Mouse (Mus musculus) layer of hippocampus, adult 9-10 months (tissue): ENCODE measurements at regions not wholly inside any gene's neighbourhood (a gene's known extent, or its start where the extent isn't known, plus 50 kb on each side); places are given as distances from the start of the nearest gene placed in this dataset.

Experiments
- DNase-seq: peaks from one replicate; pipeline ENCODE4 v3.0.0; 2022; ENCODE audit warnings: low spot score

DNA sequence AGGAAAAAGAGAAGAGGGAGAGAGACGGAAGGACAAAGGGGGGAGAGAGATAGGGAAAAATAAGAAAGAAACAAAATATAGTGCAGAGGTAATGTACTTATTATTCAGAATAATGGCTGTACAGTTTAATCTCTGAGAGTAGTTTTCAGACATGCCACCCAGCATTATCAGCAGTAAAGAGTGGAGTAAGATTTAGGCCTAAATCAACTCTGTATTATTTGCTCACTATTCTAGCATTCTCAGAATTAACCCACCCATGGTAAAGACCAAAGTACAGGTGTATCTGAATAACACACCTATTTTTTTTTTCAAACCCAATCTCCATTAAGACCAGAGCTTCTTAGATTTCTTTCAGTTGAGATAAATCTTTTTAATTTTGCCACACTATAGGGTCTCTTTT is 177.7 kb upstream of the Gm11114 start:
- no peak for DNase-seq

GRCm38 (mm10) chr9:85136715-85137582 is 175.6 kb upstream of the Gm11114 start:
- DNase-seq = no peak

DNA sequence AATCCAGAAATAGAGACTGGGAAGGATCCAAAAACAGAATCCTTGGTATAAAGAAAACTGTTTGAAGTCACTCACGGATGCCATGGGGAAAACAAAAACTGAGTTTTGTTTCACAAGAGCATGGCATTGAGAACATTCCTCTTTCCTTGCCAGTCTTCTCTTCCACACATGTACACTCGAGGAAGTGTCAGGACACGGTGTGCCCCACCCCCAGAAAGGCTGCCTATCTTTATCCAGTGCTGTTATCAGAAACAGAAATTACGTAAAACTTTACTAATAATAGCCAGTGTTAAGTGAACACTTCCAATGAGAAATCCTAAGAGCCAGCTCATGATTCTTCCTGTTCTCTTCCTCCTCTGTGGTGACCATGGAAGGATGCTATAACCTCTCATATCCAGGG is 172.7 kb upstream of the Gm11114 start:
- DNase-seq = no peak

- DNase-seq = no peak
Measured at GRCm38 (mm10) chr9:85144363-85144762, 168.2 kb upstream of the Gm11114 start.

- no peak for DNase-seq
Measured at GRCm38 (mm10) chr9:85165632-85166031, 146.9 kb upstream of the Gm11114 start.

GRCm38 (mm10) chr9:85167243-85167642 is 145.3 kb upstream of the Gm11114 start:
- no peak for DNase-seq

DNA sequence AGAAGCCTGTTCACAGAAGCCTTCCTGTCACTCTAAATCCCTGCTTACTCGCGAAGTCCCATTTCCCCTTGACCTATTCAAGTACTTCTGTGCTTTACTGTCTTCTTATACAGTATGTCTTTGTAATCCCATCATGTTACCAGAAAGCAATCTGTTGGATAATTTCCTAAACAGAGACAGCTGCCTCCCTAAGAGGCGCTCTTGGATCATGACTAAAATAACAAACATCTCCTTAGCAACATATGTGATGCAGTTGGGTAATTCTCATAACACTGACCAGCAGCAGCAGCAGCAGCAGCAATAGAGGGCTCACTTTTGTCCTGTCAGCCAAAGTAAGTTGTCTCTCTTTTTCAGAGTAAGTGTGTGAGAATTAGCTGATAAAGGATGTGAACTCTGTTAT is 138.1 kb upstream of the Gm11114 start:
- no peak for DNase-seq

DNA sequence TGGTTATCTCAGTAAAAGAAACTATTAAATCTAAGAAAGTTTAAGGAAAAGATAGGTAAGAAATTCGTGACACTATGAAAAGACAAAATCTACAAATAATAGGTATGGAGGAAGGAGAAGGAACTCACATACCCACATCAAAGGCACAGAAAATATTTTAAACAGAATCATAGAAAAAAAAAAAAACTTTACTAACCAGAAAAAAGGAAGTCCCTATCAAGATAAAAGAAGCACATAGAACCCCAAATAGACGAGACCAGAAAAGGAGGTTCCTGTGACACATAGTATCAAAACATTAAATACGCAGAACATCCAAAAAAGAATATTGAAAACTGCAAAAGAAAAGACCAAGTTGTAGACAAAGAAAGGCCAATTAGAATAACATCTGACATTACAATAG is 111.4 kb upstream of the Gm11114 start:
- DNase-seq = no peak

DNA sequence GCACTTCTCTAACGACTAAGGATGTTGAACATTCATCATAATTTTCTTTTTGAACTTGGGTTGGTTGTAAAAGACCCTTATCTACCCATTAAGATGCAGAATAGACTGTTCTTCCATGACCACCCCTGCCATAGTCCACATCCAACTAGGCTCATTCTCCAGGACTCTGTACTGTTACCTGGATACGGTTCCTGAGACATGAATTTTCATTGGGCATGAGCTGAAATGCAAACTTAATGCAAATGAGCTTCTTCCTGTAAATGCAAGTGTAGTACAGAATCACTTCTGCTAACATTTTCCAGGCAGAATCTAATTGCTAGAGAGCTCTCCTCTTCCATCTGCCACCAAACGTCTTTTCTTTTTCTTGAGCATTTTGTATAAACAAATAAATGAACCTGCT is 87.7 kb upstream of the Gm11114 start:
- DNase-seq = no peak
